Mouse (Mus musculus): ENCODE measurements around the gene Efhb.

DNA sequence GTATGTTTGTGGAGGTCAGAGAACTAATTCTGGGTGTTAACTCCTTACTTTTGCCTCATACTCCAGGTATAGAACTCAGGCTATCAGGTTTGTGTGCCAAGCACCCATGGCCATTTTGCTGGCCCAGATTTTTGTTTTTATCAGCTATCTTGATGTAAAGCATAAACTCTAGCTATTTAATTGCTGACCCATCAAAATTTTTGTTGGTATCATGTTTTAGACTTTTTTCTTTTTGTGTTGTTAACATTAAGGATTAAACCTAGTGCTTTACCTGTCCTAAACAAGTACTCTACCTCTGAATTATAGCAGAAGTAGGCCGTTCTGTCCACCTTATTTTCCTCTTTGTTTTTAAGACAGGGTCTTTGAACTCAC is 25.9 kb upstream of the Efhb start:
- TF ChIP-seq GATA1 (IDR thresholded peaks at IDR 0.05; ENCODE audit: low read length) (no peak), TAL1 (IDR thresholded peaks at IDR 0.05; ENCODE audit: low read length) (no peak)
